Mouse (Mus musculus) erythroblast, adult 5-6 weeks (primary cell): ENCODE results near the gene Sfrp5. TPM values are rescaled to one million over a fixed set of nuclear protein-coding genes. Genes with fewer than 3 reads are reported as not detected.

Source experiments
- ATAC-seq: replicated peaks from 2 replicates; pipeline ENCODE4 v1.8.0; 2016; ENCODE audit warnings: moderate number of reproducible peaks, mild to moderate bottlenecking, moderate TSS enrichment, inconsistent platforms; ENCODE audit not compliant: poor library complexity, low FRiP score, severe bottlenecking
- total RNA-seq, 2 experiments: library from RNA; stranded (forward) in 1 of 2; stranded (reverse) in 1 of 2; fragments of 150-400 nt in 1 of 2; fragments of 200-764, 138-1000 nt in 1 of 2; gene quantifications; 2 replicates each; pipeline versions ENCODE4 v1.2.3 to v1.2.4; 2015 to 2017; ENCODE audit warnings: low replicate concordance in 2 of 2

Gene Sfrp5
- total RNA-seq, 2 experiments from 2014 or later, result not detected

DNA sequence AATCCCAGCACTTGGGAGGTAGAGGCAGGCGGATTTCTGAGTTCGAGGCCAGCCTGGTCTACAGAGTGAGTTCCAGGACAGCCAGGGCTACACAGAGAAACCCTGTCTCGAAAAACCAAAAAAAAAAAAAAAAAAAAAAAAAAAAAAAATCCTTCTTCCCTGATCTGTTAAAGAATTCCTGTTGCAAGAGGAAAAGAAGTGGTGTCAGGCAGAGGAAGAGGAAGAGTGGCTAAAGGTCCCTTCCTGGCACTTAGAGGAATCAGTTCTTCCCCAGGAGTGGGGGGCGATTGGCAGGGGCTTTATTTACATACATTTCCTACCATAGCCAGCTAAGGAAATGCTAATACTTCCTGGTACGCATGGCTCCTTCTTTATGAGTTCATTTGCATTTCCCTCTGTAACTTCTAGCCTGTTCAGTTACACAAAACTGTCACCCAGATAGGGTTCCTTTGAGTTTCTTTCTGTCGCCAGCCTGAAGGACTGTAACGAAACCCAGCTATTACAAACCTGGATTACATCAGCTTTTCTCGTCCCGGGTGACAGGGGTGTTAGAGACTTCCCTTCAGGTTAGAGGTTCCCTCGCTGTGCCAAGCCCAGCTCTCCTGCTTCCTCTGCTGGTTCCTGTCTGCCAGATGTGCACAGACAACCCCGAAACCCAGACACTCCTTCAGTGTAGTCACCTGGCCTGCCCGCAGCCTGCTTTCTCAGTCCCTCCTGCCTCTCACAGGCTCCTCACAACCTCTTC, 44.4 kb downstream of the Sfrp5 start:
- no peak for ATAC-seq

DNA sequence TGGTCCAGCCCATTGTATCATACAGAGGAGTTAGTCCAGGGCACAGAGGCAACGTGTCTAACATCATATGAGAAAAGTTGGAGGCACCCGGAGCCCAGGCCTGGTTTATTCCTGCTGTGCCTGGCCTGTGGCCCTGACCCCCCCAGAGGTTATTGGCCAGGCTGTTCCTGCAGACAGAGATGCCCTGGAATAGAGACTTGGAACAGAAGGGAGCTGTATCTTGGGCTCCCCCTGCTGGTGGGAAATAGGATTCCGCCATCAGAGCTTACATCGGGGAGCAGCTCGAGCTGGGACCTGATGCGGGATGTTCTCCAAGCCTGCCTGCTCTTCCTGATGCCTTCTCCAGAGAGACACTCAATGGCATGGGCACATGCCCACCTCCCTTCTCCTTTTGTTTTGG, 50.1 kb downstream of the Sfrp5 start:
- ATAC-seq, result peak; percentile 76

GRCm38 (mm10) chr19:42148569-42148860, 53.5 kb downstream of the Sfrp5 start:
- ATAC-seq, result no peak

Other genes with a start within 250 kb of the Sfrp5 start
- 10.0 and 27.0 TPM in 2 replicates for gene Mms19, start 221.1 kb downstream of the Sfrp5 start, total RNA-seq (2015; ENCODE audit: low replicate concordance)
- gene Mms19, start 221.1 kb downstream of the Sfrp5 start, total RNA-seq (2017; ENCODE audit: low replicate concordance), result 3.5 and 13.9 TPM in 2 replicates
- 1.9 and 3.7 TPM in 2 replicates for gene Ubtd1, start 220.5 kb downstream of the Sfrp5 start, total RNA-seq (2015; ENCODE audit: low replicate concordance)
- 2.4 and 3.7 TPM in 2 replicates for gene Ubtd1, start 220.5 kb downstream of the Sfrp5 start, total RNA-seq (2017; ENCODE audit: low replicate concordance)
- gene Ankrd2, start 166.3 kb downstream of the Sfrp5 start, total RNA-seq (2015; ENCODE audit: low replicate concordance), result not detected in 2 replicates
- gene Ankrd2, start 166.3 kb downstream of the Sfrp5 start, total RNA-seq (2017; ENCODE audit: low replicate concordance), result not detected in 2 replicates
- gene Hoga1, start 156.6 kb downstream of the Sfrp5 start, total RNA-seq (2015; ENCODE audit: low replicate concordance), result 0.63 TPM in 1 of 2 replicates, not detected in the other
- gene Hoga1, start 156.6 kb downstream of the Sfrp5 start, total RNA-seq (2017; ENCODE audit: low replicate concordance), result not detected in 2 replicates
- gene 4933411K16Rik, start 150.0 kb downstream of the Sfrp5 start, total RNA-seq (2015; ENCODE audit: low replicate concordance), result not detected in 2 replicates
- 0.42 TPM in 1 of 2 replicates, not detected in the other for gene 4933411K16Rik, start 150.0 kb downstream of the Sfrp5 start, total RNA-seq (2017; ENCODE audit: low replicate concordance)
- not detected in 2 replicates for gene Morn4, start 115.9 kb downstream of the Sfrp5 start, total RNA-seq (2015; ENCODE audit: low replicate concordance)
- not detected in 2 replicates for gene Morn4, start 115.9 kb downstream of the Sfrp5 start, total RNA-seq (2017; ENCODE audit: low replicate concordance)
- gene Pi4k2a, start 111.8 kb downstream of the Sfrp5 start, total RNA-seq (2015; ENCODE audit: low replicate concordance), result 4.0 TPM in 2 replicates
- gene Pi4k2a, start 111.8 kb downstream of the Sfrp5 start, total RNA-seq (2017; ENCODE audit: low replicate concordance), result 3.4 and 6.6 TPM in 2 replicates
- gene Avpi1, start 73.2 kb downstream of the Sfrp5 start, total RNA-seq (2015; ENCODE audit: low replicate concordance), result 5.2 TPM in 1 of 2 replicates, not detected in the other
- 0.34 TPM in 1 of 2 replicates, not detected in the other for gene Avpi1, start 73.2 kb downstream of the Sfrp5 start, total RNA-seq (2017; ENCODE audit: low replicate concordance)
- gene Marveld1, start 54.9 kb downstream of the Sfrp5 start, total RNA-seq (2015; ENCODE audit: low replicate concordance), result 3.8 and 5.9 TPM in 2 replicates
- gene Marveld1, start 54.9 kb downstream of the Sfrp5 start, total RNA-seq (2017; ENCODE audit: low replicate concordance), result 3.2 and 5.3 TPM in 2 replicates
- gene Zfyve27, start 38.3 kb downstream of the Sfrp5 start, total RNA-seq (2015; ENCODE audit: low replicate concordance), result 3.8 and 8.1 TPM in 2 replicates
- gene Zfyve27, start 38.3 kb downstream of the Sfrp5 start, total RNA-seq (2017; ENCODE audit: low replicate concordance), result 12.0 and 22.6 TPM in 2 replicates
- not detected in 2 replicates for gene Golga7b, start 45.3 kb upstream of the Sfrp5 start, total RNA-seq (2015; ENCODE audit: low replicate concordance)
- not detected in 2 replicates for gene Golga7b, start 45.3 kb upstream of the Sfrp5 start, total RNA-seq (2017; ENCODE audit: low replicate concordance)
- not detected in 2 replicates for gene Crtac1, start 229.5 kb upstream of the Sfrp5 start, total RNA-seq (2015; ENCODE audit: low replicate concordance)
- gene Crtac1, start 229.5 kb upstream of the Sfrp5 start, total RNA-seq (2017; ENCODE audit: low replicate concordance), result not detected in 2 replicates